Mouse (Mus musculus) thymus, postnatal 14 days (tissue): ENCODE results near the gene Dtx1.

ENCODE experiments used
- DNase-seq: peaks from one replicate; pipeline ENCODE4 v3.0.0; 2021

Gene Dtx1

DNA sequence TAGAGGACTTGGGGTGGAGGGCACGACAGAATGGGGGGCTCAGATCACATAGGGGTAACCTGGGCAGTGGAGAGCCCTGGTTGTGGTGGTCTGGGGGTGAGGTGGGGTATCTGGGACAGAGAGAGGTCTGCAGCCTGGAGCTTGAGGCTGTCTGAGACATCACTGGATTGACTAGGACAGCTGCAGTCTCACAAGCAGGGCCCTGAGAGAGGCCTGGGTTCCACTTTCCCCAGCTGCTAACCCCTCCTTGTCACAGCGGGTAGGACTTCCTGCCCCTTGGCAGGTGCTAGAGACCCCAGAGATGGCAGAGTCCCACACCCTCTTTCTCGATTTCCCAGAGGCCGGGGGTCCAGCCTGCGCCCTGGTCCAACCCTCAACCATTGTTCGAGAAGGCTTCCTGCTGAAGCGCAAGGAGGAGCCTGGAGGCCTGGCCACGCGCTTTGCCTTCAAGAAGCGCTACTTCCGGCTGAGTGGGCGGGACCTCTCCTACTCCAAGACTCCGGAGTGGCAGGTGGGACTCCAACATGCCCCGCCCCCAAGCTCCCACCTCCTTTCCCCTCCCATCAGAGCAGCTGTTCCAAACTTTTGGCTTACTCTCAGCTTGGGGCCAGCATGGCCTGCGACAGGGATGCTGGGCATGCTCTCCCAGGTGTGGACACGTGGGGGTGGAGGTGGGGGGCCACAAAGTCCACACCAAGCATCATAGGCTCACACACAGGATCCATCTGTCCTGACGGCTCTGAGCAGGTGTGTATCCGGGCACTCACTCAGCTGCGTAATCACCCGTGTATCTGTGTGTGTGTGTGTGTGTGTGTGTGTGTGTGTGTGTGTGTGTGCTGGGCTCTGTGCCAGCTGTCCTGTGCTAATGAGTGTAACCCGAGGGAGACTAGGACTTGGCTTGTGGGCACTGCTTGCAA lies 37.2 kb downstream of the Dtx1 start:
- peak; percentile 74 for DNase-seq

DNA sequence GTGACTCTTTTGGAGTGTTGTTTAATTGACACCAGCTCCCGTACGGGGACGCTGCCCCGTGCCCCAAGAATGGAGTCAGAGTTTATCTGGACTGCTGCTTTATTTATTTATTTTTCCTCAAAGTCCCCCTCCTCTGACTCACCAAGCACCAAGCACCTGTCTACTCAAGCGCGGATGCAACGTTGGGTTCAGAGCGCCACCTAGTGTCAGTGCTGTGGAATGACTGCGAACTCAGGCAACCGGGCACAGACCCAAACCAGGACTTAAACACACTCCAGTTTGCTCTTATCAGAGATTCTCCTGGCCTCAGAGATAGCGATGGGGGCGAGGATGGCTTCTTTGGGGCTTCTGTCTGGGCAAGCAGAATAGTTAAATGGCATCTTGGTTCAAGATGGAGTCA lies 38.1 kb downstream of the Dtx1 start:
- peak; percentile 84 for DNase-seq

DNA sequence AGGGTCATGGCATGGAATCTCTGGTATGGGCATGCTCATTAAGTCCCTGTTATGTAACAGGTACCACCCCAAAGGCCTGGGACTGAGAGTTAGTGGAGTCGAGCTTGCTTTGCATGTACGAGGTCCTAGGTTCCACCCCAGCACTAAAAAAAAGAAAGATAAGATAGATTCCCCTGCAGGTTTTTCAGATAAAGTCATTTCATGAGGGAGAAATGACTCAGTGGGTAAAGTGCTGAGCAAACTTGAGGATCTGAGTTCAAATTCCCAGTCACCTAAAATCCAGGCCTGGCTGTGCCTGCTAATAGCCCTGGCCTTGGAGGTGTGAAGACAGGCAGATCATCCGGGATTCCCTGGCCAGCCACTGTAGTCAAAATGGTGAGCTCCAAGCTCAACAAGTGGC lies 39.9 kb downstream of the Dtx1 start:
- DNase-seq, result no peak

DNA sequence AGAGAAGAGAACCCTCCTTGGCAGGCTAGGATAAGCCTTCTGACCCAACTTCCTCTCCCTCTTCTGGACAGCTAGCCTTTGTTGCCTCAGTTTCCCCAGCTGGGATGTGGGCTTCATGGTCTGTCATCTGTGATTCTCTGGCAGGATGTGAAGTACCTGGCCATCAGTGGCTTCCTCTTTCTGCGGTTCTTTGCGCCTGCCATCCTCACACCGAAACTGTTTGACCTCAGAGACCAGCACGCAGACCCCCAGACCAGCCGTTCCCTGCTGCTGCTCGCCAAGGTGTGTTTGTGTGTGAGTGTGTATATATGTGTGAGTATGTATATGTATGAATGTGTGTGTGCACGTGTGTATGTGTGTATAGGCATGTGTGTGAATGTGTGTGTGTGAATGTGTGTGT lies 41.6 kb downstream of the Dtx1 start:
- no peak for DNase-seq

DNA sequence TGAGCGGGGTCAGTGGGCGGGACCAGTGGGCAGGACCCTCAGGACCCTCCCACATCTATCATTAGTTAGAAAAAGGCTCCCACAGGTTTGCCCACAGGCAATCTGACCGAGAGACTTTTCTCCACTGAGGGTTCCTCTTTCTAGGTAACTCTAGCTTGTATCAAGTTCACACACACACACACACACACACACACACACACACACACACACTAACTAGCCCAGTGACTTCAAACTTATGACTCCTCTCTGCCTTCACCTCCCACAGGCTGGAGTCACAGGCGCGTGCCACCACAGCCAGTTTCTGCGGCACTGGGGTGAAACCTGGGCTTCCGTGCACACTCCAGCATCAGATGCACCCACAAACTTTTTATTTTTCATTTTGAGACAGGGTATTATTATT lies 43.0 kb downstream of the Dtx1 start:
- DNase-seq, result no peak

DNA sequence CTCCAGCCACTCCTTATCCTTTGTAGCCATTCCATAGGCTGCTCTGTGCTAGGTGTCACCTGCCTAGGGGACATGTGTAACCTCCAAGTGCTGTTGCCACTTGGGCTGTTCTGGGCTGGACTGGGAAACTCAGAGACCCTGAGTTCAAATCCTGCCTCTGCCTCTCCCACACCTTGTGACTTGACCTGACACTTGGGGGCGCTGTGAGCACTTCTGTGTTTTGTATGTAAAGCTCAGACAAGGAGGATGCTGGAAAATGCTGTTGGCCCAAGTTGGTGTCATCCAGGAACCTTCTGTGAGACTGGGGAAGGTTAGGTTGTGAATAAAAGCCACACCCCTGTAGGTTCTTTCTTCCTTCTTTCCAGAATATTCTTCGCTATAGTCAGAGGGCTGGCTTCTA lies 46.8 kb downstream of the Dtx1 start:
- no peak for DNase-seq

DNA sequence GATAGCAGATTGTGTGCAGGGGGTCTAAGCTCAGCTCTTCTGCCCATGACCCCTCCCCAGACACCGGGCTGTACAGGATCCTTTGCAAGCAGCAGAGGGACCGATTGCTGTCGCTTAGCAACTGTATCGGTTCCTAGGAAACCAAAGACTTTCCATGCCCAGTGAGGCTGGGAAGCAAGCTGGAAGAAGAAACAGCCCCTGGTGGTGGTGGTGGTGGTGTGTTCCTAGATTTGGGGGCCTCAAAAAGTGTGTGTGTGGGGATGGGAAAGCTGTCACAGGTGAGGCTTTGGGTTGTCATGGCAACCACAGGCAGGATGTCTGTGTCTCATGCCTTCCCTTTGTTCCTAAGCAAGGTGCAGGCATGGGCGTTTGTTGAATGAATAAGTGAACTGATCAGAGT lies 50.9 kb downstream of the Dtx1 start:
- peak; percentile 54 for DNase-seq

DNA sequence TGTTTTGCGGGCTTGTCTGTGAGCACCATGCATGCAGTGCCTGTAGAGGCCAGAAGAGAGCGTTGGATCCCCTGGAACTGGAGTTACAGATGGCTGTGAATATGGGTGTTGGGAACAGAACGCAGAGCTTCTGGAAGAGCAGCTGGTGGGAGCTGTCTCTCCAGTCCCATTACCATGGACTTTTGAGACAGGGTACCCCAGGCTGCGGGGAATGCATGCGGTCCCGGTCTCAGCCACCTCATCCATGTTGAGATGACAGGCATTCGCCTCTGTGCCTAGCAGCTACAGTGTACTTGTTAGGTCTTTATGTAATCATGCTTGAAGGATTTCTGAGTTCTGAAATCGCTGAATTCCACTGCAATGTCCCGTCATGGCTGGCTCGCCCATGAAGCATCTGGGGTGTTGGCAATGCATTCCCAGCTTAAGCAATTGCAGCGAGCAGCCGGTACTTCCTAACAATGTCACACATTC lies 55.4 kb downstream of the Dtx1 start:
- DNase-seq, result no peak

DNA sequence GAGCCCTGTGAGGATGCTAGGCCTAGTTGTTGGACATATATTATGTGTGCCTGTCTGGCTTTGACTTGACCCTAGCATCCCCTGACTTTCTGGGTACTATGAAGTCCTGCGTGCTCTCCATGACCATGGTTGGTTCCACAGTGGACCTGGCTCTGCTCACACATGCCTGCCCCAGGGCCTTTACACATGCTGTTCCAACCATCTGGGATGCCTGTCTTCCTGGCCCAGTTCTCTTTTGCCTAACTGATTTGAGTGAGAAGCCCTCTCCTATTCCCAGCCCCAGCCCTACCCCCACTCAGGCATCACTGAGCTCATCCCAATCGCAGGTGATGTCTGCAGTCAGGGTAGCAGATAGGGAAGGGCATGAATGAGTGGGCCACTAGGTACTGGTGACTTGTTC lies 57.9 kb downstream of the Dtx1 start:
- no peak for DNase-seq

DNA sequence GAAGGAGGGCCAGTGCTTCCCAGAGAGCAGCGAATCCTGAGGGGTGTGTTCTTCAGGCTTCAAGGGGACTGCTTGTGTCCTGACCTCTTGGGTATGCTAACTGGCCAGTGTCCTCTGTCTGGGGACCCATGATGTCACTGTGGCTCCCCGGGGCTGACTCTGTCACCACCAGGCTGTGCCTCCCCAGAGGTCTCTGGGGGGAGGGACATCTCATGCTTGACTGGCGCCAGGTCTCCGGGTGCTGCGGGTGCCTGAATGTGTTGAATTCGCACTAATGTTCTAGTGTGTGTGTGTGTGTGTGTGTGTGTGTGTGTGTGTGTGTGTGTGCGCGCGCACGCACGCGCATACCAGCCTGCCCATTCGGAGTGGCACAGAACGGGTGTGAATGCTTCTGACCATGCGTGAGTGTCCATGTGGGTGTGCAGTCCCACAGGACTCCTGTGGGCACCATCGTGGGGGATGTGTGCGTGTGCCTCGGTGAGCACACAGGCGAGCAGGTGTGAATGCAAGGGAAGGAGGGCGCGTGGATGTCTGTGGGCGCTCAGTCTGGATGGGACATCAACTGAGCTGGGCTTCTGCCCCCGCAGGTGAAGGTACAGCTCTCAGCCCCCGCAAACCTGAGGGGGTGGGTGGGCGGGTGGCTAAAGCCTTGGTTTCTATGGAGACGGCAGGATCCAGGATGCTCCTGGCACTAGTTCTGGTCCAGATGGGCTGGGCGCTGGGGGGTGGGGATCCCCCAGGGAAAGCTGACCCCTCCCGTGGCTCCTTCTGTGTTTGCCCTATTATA lies 58.6 kb downstream of the Dtx1 start:
- DNase-seq, result no peak

DNA sequence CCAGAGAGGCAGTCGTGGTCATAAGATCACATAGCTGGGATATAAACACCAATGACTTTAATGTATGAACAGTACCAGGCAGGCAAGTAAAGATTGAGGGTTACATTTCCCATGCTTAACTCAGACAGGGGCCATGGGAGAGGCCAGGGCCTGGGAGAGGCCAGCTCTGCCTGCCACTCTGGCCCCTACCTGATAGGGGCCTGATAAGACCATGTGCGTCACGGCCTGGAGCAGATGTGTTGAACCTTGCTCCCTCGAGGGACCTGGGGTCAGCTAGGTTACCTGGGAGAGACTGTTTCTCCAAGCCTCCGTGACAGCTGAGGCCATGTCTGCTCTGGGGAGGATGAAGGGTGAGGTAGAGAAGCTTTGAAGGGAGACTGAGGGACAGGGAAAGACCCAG lies 60.5 kb downstream of the Dtx1 start:
- no peak for DNase-seq

DNA sequence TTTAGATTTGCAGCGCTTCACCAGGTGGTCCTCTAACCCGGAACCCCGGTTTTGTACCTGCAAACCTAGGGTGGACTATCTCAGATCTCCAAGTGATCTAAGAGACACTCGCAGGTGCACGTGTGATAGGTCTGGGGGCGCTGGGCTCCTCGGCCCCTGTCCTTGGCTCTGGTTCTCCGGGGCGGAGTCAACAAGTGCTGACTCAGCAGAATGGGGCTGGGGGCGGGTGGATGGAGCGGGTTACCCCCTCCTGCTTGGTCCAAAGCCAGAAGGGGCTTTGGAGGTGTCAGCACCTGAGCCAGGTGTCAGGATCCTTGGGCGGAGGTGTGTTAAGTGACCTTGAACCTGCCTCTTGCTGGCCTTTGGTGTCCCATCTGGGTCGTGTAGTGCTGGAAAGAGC lies 61.8 kb downstream of the Dtx1 start:
- peak; percentile 48 for DNase-seq

DNA sequence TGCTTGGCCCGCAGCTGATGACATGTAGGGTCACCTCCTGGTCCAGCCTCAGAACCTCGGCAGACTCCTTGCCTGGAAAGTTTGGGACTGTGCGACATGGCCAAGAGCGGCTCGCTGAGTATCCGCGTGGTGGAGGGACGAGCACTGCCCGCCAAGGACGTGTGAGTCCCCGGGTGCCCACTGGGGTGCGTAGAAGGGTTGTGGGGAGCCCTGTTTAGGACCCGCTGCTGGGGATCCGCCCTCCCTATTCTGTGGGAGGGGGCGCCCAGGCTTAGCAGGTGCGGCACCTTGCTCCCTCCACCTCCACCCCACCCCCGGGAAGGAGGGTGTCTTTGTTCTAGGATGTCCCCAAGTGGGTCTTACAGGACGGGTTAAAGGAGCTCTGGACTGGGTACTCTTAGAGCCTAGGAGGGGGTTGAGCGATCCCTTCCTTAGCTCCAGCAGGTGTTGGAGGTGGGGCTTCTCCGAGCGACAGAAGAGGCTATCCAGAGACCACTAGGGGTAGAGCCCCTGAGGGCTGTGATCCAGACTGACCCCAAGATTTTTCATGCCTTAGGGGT lies 62.3 kb downstream of the Dtx1 start:
- peak; percentile 73 for DNase-seq

DNA sequence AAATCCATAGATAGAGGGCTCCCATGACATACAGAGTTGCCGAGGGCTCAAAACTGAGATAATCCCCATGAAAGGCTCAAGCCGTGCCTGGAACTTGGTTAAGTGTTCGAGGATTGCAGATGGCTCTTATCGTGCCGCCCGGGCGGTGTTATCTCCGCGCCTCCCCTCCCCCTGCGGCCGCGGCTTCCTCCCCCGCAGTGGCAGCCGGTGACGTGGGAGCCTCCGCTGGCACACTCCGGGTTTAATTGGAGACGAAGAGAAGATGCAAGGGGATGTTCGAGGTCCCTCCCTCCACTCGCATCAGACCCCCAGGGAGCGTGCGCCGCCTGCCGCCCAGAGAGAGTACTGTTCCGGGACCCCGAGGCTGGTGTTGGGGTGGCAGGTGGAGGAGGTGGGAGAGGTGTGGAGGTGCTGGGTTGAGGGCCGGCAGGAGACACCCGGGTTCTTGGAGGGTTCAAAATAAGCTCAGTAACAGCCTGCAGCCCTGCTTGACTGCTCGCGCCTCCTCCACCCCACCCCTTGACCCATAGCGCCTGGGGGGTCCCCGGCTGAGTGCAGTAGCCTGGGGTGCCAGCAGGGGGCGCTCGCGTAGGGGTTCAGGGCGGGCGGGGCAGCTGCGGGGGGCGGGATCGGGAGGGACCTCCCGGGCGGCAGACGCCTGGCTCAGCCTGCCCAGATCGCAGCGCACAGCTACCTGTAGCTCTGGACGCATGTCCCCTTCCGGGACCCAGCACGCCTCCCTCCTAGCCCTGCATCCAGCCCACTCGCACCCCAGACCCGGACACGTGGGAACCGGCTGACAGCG lies 63.0 kb downstream of the Dtx1 start, which contains the start of gene Rasal1:
Gene Rasal1, plus strand, starts transcription at position 244 of the 805 bp plus-strand sequence.
- peak; percentile 95 for DNase-seq

DNA sequence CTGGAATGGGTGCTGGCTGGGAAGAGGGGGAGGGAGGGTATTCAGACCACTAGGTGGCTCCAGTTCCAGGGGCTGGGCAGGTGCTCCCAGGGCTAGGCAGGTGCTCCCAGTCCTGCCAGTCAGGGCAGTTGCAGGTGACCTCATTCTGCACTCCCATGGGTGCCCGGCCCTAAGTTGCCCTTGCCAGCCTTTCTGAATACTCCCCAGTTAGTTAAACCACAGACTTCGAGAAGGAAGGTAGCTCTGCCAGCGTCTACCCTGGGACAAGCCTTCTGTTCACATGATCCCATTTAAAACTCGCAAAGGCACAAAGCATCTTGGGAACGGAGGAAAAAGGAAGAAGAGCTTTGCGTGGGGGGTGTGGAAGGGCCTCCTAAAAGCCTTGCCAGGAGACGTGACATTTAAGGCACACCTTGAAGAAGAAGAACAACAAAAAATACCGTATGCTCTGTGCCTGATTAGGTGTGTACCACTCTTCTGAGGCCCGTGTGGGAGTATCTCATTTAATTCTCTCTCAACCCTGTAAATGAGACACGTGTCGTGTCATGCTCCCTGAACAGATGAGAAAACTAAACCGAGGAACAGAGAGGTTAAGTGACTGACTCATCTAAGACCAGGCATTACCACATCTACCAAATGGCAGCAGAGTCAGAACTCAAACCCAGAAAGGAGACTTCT lies 63.8 kb downstream of the Dtx1 start:
- DNase-seq, result peak; percentile 56

DNA sequence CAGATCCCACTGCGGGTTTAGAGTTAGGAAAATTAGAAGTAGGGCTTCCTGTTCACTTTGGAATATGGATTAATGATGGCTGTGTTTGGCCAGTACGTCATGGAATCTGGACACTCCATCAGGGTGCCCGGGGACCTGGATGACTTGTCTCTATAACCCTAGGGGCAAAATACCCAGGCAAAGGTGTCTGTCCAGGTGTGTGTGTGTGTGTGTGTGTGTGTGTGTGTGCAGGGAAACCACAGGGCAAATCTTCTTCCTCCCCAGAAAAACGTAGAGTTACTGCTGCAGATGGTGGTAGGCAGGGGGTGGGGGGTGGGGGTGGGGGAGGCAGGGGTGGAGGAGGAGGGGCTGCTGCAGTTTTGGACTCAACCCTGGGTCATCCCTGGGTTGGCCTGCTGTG lies 64.4 kb downstream of the Dtx1 start:
- peak; percentile 58 for DNase-seq

DNA sequence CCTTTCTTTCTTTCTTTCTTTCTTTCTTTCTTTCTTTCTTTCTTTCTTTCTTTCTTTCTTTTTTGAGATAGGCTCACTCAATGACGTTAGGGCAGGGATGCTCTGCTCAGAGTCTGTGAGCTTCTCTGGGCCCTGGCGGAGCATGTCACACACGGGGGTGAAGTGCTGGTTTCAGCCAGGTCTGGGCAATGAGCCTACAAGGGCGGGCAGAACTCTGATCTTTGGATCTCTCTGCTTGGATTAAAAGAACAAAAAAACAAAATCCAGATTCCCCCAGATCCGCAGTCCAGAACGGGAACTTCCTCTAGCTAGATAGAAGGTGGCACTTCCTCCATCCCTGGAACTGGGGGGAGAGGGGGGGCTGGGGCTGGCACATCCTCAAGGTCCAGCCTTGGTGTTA lies 65.9 kb downstream of the Dtx1 start:
- DNase-seq, result no peak

DNA sequence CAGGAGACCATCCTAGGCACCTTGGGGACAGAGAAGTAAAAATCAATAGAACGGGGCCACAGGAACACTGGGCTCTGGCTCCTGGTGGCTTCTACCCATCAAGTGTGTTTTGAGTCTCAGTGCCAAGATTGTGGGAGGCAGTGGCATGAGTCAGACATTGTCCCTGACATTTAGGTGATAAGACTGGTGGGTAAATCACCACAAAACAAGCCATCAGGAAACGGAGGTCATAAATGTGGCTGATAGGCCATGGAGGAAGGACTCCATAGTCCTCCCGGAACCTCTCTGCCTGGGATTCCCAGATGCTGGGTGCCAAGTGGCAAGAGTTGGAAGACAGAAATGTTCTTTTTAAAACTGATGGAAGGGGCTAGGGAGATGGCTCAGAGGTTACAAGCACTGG lies 67.5 kb downstream of the Dtx1 start:
- DNase-seq, result no peak

DNA sequence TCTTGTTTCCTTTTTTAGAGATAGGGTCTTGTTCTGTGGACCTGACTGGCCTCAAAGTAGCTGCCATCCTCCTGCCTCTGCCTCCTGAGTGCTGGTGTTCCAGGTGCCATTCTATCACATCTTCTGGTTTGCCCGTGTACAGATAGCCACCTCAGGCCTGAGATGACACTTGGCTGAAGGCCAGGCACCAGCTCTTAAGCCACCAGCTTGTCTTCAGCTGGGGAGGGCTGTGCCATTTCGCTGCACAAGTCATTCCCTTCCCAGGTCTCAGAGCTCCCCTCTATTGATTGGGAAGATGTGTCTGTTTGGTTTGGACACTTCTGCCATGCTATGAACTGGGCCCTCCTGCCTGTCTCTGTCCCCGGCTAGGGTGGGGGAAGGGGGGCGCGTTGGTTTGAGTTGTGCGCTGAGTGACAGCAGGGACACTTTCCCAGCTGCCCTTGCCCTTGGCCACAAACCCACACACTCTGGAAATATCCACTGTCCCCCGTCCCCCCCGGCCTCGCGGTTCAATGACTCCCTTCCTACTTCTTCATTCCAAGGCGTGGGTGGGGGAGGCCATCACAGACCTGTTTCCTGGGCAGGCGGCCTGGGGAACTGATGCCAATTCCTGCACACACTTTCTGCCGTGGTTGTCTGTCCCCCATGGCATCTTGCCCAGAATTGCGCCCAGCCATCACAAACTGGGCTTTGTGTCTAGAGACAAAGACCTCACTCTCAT lies 68.2 kb downstream of the Dtx1 start:
- DNase-seq, result no peak

DNA sequence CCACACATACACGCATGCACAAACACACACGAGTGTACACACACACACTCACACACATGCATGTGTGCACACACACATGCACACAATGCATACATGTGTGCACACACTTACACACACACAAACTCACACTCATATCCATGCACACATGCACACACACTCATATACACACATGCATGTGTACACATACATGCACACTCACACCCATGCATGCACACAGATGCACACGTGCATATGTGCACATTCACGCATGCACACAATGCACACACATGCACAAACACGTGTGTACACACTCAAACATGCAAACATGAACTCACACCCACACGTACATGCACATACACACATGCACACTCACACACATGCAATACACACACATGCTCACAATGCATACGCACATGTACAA lies 71.6 kb downstream of the Dtx1 start:
- DNase-seq, result no peak

DNA sequence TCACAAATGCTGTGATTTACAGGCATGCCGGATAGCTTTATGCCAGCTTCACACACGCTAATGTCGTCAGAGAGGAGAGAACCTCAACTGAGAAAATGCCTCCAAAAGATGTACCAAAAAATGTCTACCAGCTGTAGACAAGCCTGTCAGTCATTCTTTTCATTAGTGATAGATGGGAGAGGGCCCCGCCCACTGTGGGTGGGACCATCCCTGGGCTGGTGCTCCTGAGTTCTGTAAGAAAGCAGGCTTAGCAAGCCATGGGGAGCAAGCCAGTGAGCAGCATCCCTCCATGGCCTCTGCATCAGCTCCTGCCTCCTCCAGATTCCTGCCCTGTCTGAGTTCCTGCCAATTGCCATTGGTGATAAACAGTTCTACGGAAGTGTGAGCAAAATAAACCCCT lies 76.1 kb downstream of the Dtx1 start:
- DNase-seq, result no peak

DNA sequence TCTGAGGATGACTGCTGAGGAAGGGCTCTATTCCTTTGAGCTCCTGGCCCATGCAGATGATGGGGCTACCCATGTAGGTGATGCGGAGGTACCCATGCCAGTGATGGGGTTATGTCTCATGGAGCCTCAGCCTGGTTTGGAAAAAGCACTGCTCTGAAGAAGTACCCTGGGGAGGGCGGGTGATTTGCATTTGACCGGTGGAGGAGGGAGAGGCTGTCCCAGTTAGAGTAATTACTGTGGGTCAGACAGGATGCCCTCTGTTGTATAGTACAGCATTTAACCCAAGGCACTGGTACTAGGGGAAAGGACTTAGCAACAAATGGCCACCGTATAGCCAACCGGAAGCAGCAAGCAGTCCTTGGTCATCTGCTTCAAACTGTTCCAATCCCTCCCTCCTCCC lies 76.9 kb downstream of the Dtx1 start:
- no peak for DNase-seq
